Mouse (Mus musculus): ENCODE measurements at regions not wholly inside any gene's neighbourhood (a gene's known extent, or its start where the extent isn't known, plus 50 kb on each side); places are given as distances from the start of the nearest gene placed in this dataset.
A peak's percentile ranks its signal among the peaks of the same experiment; 100 is the strongest.

DNA sequence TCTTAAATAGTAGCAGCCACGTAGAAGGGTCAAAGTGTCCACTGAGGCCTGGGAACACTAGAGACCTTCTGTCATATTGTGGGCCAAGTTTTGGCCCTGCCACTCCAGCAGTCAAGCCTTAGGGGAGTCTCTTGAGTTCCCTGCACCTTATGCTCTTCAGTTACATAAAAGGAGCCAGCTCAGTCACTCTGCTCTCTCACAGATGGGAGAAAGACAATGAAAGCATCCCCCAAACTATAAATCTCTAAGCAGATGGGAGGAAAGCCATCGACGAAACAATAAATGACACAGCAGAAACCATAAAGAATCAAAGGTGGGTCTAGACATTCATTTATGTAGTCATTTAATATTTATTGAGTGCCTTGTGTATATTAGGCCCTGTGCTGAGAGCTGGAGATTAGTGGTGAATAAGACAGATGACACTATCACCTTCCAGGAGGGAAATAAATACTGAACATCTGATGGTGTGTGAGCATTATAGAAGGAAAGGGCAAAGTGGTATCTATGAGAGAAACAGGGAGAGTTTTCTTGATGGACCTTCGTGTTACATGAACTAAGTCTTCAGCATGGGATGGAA lies 137.5 kb upstream of the Synpr start:
- no peak for DNase-seq (ENCODE audit: low read depth, low spot score)

DNA sequence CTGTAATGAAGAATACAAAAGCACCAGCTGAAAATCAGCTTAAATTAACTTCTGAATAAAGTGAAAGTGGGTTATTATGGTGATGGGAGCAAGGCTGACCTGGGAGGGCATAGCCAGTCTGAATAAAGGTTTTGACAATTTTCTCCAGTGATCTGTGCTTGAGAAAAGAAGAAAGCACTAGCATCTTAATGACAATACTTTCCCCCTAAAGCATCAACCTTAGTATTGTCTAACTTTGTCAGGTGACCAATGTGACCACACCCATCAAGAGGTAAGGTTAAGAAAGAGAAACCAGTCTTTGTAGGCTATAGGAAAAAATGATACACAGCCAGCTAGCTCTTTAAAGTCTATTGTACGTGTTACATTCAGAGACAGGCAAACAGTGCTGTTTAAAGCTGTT lies 135.0 kb upstream of the Synpr start:
- DNase-seq (ENCODE audit: low read depth, low spot score): no peak

GRCm38 (mm10) chr14:13151672-13152071 lies 132.9 kb upstream of the Synpr start:
- DNase-seq (ENCODE audit: low read depth, low spot score): no peak

GRCm38 (mm10) chr14:13176149-13176548 lies 108.4 kb upstream of the Synpr start:
- no peak for DNase-seq (ENCODE audit: low read depth, low spot score)

DNA sequence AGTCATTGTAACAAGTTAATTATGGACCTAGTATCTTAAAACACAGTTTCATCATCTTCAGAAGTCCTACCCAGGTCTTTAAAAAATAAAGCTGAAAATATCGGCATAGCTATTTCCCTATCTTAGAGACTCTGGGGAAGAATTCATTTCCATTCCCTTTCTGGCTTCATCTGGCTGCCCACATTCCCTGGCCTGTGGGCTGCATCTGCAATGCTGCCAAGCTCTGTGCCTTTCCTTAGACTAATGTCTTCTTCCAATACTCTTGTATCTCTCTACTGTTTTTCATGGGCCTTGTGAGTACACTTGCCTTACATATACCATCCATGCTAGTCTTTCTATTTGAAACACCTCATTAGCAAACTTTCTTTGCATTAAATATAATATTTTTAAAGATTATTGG lies 106.7 kb upstream of the Synpr start:
- DNase-seq (ENCODE audit: low read depth, low spot score): no peak

- no peak for DNase-seq (ENCODE audit: low read depth, low spot score)
Observed at GRCm38 (mm10) chr14:13190801-13191200, 93.8 kb upstream of the Synpr start.

GRCm38 (mm10) chr14:13192746-13193145 lies 91.8 kb upstream of the Synpr start:
- no peak for DNase-seq (ENCODE audit: low read depth, low spot score)

DNA sequence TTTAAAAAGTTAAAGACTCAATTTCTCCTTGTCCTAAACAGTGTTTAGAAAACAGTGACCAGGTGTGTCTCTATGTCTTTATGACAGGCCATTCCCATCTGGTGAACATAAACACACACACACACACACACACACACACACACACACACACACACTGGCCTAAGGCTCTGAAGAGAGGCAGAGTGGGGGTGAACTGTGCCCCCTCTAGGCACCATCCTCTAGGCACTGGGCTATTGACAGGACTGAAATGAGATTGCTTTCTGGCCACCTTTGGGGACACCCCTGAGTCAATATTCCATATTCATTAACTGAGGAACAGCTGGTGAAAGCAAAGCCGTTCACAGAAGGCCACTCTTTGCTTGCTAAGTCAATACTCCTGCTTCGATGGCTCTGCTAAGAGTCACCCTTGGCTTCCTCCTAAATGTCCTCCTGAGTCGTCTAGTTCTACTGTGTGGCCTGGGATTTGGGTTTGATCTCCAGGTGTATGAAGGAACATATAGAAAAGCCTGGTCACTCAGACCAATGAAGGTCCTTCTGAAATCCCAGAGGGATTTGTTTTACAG lies 87.2 kb upstream of the Synpr start:
- no peak for DNase-seq (ENCODE audit: low read depth, low spot score)

GRCm38 (mm10) chr14:13198491-13198890 lies 86.1 kb upstream of the Synpr start:
- DNase-seq (ENCODE audit: low read depth, low spot score): peak; percentile 10

- DNase-seq (ENCODE audit: low read depth, low spot score): no peak
Observed at GRCm38 (mm10) chr14:13212658-13213057, 71.9 kb upstream of the Synpr start.

All from forelimb bud, embryonic 11.5 days (tissue).